Mouse (Mus musculus) layer of hippocampus, adult 11-12 months (tissue): ENCODE measurements at regions not wholly inside any gene's neighbourhood (a gene's known extent, or its start where the extent isn't known, plus 50 kb on each side); places are given as distances from the start of the nearest gene placed in this dataset.
"Not testable (repeated sequence)": the region's sequence is repeated elsewhere in the genome, so short reads cannot be mapped to it uniquely, and the experiment has no call there.

Experiments
- DNase-seq: peaks from one replicate; pipeline ENCODE4 v3.0.0; 2022; ENCODE audit warnings: low spot score

DNA sequence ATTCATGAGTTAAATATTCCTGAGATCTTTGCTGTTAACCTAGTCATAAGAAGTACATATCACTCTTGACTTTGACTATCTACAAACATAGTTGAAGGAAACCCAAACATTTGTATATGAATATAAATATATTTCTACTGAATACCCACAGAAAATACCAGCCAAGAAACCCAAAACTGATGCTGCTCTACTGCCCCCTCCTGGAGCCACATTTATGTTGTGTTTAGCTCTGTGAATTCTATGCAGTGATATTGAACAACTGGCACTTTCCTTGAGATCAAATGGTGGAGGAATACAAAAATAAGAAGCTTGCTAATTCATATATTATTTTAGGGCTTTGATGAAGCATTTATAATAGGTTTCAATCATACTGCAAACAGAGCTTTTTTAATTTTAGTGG lies 89.7 kb upstream of the Mageb16 start:
- peak; percentile 24 for DNase-seq

- DNase-seq: not testable (repeated sequence)
Observed at GRCm38 (mm10) chrX:79758596-79758995, 87.4 kb upstream of the Mageb16 start.
